Mouse (Mus musculus): ENCODE measurements around the gene Epc2.
A peak's percentile ranks its signal among the peaks of the same experiment; 100 is the strongest.
"Not testable (repeated sequence)": the region's sequence is repeated elsewhere in the genome, so short reads cannot be mapped to it uniquely, and the experiment has no call there.

Gene Epc2

GRCm38 (mm10) chr2:49471641-49472355 lies 20.5 kb downstream of the Epc2 start:
- no peak for DNase-seq (ENCODE audit: extremely low spot score, low read depth, low spot score)

GRCm38 (mm10) chr2:49472443-49472842 lies 21.2 kb downstream of the Epc2 start:
- no peak for DNase-seq (ENCODE audit: extremely low spot score, low read depth, low spot score)

DNA sequence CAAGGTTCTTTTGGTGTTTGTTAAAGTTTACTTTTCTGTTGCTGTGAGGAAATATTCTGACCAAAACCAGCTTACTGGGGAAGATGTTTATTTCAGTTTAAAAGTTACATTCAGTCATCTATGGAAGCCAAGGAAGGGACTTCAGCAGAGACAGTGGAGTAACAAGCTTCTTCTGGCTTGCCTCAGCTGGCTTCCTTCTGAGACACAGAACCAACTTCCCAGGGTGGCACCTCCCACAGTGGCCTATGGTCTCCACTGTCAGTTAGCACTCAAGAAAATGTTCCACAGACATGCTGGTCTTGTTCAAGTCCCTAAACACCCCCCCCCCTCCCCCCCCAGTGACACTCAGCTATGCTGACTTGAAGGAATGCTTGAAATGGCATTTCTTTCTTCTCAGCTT lies 30.9 kb downstream of the Epc2 start:
- DNase-seq (ENCODE audit: extremely low spot score, low read depth, low spot score) = no peak

DNA sequence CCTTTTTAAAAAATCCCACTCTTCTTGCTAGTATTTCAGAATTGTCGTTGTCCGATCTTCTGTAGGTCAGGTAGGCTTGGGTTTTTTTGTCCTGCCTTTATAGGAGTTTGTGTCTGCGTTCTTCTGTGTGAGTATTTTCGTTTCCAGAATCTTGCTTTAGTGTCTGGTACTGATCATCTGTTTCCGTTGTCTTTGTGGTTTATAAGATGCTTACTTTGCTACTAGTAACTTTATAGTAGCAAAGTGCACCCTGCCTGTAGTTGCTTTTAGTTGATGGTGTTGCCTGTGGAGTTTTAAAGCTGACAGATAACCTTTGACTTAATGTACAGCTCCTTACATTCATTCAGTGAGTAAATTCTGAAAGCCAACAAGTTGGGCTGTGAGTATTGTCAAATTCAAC lies 32.1 kb downstream of the Epc2 start:
- DNase-seq (ENCODE audit: extremely low spot score, low read depth, low spot score) = no peak

GRCm38 (mm10) chr2:49501435-49501834 lies 50.1 kb downstream of the Epc2 start:
- no peak for DNase-seq (ENCODE audit: extremely low spot score, low read depth, low spot score)

- peak; percentile 26 for DNase-seq (ENCODE audit: extremely low spot score, low read depth, low spot score)
Observed at GRCm38 (mm10) chr2:49503596-49503995, 52.3 kb downstream of the Epc2 start.

DNA sequence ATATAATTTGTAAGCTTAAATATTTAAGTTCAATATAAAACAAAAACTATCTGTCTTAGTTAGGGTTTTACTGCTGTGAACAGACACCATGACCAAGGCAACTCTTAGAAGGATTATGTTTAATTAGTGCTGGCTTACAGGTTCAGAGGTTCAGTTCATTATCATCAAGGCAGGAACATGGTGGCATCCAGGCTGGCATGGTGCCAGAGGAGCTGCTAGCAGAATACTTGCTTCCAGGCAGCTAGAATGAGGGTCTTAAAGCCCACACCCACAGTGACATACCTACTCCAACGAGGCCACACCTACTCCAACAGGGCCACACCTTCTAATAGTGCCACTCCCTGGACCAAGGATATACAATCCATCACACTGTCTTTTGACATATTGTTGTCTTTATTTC lies 53.9 kb downstream of the Epc2 start:
- DNase-seq (ENCODE audit: extremely low spot score, low read depth, low spot score) = not testable (repeated sequence)

DNA sequence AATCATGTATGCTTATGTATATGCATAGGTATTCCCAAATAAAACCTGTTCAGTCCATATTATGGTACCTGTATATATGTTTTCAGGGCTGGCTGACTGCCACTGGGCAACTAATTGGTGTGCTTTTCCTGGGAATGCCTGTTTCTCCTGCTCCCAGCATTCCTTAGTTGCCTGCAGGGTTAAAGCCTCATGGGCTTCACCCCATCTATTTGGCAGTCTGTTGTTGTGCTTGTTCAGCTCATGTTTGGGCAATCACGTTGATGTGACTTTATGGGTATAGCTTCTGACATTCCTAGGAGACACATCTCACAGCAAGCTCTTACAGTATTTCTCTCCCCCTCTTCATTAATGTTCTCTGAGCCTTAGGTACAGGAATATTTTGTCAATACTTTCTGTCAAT lies 59.5 kb downstream of the Epc2 start:
- DNase-seq (ENCODE audit: extremely low spot score, low read depth, low spot score) = no peak

DNA sequence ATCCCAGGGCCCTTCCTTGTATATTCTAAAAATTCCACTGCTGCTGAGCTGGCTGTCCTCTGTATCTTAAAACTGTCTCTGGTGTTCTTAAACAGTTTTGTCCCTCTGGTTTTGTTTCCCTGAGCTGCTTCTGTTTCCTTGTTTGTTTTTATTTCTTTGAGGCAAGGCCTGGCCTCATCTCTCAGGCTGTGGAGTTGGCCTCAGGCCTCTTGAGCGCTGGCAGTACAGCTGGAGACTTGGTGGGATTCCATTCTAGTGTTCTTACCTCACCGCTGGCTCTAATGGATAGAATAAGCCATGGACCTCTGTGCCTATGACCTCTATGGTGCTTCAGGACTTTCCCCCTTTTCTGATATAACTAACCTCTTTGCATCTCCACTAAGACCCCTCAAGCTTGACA lies 64.7 kb downstream of the Epc2 start:
- DNase-seq (ENCODE audit: extremely low spot score, low read depth, low spot score) = no peak

GRCm38 (mm10) chr2:49520409-49520808 lies 69.1 kb downstream of the Epc2 start:
- DNase-seq (ENCODE audit: extremely low spot score, low read depth, low spot score) = no peak

GRCm38 (mm10) chr2:49520989-49521388 lies 69.7 kb downstream of the Epc2 start:
- no peak for DNase-seq (ENCODE audit: extremely low spot score, low read depth, low spot score)

- no peak for DNase-seq (ENCODE audit: extremely low spot score, low read depth, low spot score)
Observed at GRCm38 (mm10) chr2:49521564-49521963, 70.3 kb downstream of the Epc2 start.

- DNase-seq (ENCODE audit: extremely low spot score, low read depth, low spot score) = no peak
Observed at GRCm38 (mm10) chr2:49522578-49522977, 71.3 kb downstream of the Epc2 start.

DNA sequence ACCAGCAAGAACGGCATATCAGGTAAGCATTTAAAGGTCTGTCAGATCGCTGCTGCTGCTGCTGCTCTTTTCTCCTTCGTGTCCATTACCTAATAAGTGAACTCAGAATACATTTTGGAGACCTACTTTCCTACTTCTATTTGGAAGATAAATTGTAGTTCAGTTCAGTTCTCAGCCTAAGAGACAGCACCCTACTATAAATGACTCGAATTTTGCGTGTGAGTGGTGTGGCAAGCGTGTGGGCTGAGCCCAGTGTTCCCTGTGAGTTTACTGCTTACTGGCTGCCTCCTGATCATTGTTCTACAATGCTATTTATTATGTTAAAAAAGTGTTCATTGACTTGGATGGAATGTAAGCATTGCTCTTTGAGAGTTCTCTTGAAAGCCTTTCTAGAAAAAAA lies 85.9 kb downstream of the Epc2 start:
- no peak for DNase-seq (ENCODE audit: extremely low spot score, low read depth, low spot score)

DNA sequence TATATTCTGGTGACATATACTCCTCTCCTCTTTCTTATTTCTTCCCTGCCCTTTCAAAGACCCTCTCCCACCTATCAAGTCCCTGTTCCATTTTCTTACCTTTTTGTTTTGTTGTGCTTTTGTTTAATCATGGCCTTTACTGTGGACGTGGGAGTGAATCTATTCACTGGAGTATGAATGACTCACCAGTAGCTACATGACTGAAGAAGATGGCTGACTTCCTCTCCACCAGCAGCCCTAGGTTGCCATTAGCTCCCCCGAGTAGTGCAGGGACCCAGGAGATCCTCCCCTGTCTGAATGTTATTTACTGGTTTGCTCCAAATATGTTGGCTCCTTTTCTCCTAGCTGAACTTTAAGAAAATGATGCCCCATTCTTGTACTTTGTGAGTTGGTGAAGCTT lies 86.8 kb downstream of the Epc2 start:
- DNase-seq (ENCODE audit: extremely low spot score, low read depth, low spot score) = no peak

DNA sequence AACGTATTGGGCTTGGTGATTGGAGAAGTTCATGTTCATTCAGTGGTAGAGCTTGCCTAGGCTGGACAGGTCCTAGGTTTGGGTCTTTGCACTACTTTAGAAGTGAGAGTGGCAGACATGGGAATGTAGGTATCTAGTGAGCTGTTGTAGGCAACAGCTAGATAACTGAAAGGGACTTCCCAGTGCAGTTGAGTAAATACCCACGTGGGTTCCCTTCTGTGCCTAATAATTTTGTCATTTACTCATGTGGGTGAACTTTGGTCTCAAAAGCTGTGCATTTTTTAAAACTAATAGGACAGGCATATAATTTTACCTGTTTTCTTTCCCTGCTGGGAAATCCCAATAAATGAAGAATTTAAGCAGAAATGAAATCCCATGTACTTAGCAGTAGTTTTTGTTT lies 88.5 kb downstream of the Epc2 start:
- DNase-seq (ENCODE audit: extremely low spot score, low read depth, low spot score) = no peak

DNA sequence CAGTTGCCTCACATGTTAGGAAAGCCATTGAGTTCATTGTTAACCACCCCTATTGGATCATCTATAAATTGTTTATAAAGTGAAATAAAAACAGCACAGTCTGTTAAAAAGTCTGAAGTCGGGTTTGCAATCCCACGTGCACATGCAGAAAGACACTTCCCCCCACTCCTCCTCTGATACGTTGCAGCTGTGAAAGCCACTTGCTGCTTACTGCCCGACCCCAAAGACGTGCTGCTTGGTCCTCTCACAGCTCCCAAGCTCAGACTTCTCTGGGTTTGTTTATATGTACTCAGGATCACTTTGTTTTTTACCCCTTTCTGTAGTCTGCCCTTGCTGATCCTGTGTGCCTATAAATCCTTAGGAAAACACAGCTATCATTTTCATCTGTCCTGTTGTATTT lies 96.5 kb downstream of the Epc2 start:
- DNase-seq (ENCODE audit: extremely low spot score, low read depth, low spot score) = no peak

DNA sequence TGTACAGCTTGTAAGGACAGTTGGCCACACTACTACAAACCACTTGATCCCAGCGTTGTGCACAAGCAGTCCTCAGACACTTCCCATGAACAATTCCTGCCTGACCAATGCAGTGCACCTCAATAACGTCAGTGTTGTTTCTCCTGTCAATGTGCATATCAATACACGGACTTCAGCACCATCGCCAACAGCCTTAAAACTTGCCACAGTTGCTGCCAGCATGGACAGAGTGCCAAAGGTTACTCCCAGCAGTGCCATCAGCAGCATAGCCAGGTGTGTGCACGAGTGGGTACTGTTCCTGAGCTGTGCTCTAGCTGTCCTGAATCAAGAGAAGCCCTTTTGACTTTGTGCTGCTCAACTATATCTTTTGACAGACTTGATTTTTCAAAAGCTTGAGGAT lies 97.2 kb downstream of the Epc2 start:
- no peak for DNase-seq (ENCODE audit: extremely low spot score, low read depth, low spot score)

GRCm38 (mm10) chr2:49553096-49553495 lies 101.8 kb downstream of the Epc2 start:
- DNase-seq (ENCODE audit: extremely low spot score, low read depth, low spot score) = no peak

DNA sequence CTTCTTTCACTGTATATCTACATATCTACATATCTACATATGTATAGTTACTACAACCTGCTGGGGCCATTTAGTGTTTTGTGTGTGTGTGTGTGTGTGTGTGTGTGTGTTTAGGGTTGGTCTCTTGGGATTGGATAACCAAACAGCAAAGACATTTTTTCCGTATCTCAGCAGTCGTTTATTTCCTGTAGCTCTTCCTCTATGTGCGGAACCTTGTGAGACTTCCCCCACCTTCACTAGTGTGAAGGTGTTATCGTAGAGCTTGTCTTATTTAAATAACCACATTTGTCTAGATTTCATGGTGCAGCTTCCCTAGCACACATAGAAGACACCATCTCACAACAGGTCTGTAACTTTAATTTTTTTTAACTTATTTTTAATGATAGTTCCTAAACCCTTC lies 106.1 kb downstream of the Epc2 start:
- no peak for DNase-seq (ENCODE audit: extremely low spot score, low read depth, low spot score)

DNA sequence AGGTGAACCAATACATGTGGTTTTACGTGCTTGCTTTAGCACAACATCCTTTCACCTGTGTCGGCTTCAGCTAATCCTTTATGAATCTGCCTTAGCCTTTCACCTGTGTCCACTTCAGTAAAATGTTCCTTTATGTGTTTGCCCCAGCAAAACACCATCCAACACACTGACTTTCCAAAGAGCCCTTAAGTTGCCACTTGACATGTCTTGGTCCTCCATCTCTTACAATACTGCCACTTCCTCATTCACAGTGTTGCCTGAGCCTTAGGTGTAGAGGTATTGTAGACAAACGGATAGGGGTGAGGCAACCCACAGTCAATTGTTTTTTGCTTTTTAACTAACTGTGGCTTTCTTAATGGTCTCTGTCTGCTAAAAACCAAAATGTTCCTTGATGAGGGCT lies 107.1 kb downstream of the Epc2 start:
- no peak for DNase-seq (ENCODE audit: extremely low spot score, low read depth, low spot score)

- no peak for DNase-seq (ENCODE audit: extremely low spot score, low read depth, low spot score)
Observed at GRCm38 (mm10) chr2:49562688-49563350, 111.5 kb downstream of the Epc2 start.
